Mouse (Mus musculus) stomach, embryonic 16.5 days (tissue): ENCODE data around the gene Ccdc182. TPM values are rescaled to one million over a fixed set of nuclear protein-coding genes. Genes with fewer than 3 reads are reported as not detected.

Experiments
- ATAC-seq: fragments of 200-750 bp; cut with Nextera tagmentation; 2 replicates; pipeline ENCODE4 v1.8.0; 2017; ENCODE audit warnings: moderate number of reproducible peaks, moderate TSS enrichment; ENCODE audit not compliant: insufficient read depth, low FRiP score
- H3K27ac ChIP-seq: fragments of 300-500 bp; sonication (generic); 2 replicates; pipeline ENCODE4 v1.5.1; 2014; ENCODE audit warnings: low read length
- H3K27me3 ChIP-seq: fragments of 300-500 bp; sonication (generic); 2 replicates; pipeline ENCODE4 v1.6.1; 2014; ENCODE audit warnings: low read length, control low read depth, mixed read lengths; ENCODE audit not compliant: control insufficient read depth, insufficient read depth
- H3K36me3 ChIP-seq: fragments of 300-500 bp; sonication (generic); 2 replicates; pipeline ENCODE4 v1.6.1; 2014; ENCODE audit warnings: low read length; ENCODE audit not compliant: control insufficient read depth, insufficient read depth
- H3K4me1 ChIP-seq: fragments of 300-500 bp; sonication (generic); 2 replicates; pipeline ENCODE4 v1.6.1; 2014; ENCODE audit warnings: low read length, control low read depth, mixed read lengths; ENCODE audit not compliant: control insufficient read depth, insufficient read depth
- H3K4me2 ChIP-seq: fragments of 300-500 bp; sonication (generic); 2 replicates; pipeline ENCODE4 v1.6.1; 2014; ENCODE audit warnings: low read depth, low read length, mixed read lengths
- H3K4me3 ChIP-seq: fragments of 300-500 bp; sonication (generic); replicated peaks from 2 replicates; pipeline ENCODE4 v1.5.1; 2014; ENCODE audit warnings: mild to moderate bottlenecking, low read length
- H3K9ac ChIP-seq: fragments of 300-500 bp; sonication (generic); 2 replicates; pipeline ENCODE4 v1.6.1; 2014; ENCODE audit warnings: low read length
- H3K9me3 ChIP-seq: fragments of 300-500 bp; sonication (generic); replicated peaks from 2 replicates; pipeline ENCODE4 v1.6.1; 2016; ENCODE audit warnings: low read length, control low read depth; ENCODE audit not compliant: control insufficient read depth
- WGBS: fragments of 180-500 bp; shearing (Covaris S2); extraction: QIAGEN DNeasy Blood & Tissue Kit; methylation state at CpG from one replicate; pipeline ENCODE4 v1.1.7; 2014; 5-methylcytosine and 5-hydroxymethylcytosine counted together
- polyA plus RNA-seq: library from polyadenylated mRNA; unstranded; fragments of >200 nt; fragmentation: Nextera tagmentation; extraction: Ambion mirVana; gene quantifications from 2 replicates; pipeline ENCODE4 v1.2.1, GENCODE M21; 2015

The Ccdc182 gene
- polyA plus RNA-seq, result not detected in 2 replicates

DNA sequence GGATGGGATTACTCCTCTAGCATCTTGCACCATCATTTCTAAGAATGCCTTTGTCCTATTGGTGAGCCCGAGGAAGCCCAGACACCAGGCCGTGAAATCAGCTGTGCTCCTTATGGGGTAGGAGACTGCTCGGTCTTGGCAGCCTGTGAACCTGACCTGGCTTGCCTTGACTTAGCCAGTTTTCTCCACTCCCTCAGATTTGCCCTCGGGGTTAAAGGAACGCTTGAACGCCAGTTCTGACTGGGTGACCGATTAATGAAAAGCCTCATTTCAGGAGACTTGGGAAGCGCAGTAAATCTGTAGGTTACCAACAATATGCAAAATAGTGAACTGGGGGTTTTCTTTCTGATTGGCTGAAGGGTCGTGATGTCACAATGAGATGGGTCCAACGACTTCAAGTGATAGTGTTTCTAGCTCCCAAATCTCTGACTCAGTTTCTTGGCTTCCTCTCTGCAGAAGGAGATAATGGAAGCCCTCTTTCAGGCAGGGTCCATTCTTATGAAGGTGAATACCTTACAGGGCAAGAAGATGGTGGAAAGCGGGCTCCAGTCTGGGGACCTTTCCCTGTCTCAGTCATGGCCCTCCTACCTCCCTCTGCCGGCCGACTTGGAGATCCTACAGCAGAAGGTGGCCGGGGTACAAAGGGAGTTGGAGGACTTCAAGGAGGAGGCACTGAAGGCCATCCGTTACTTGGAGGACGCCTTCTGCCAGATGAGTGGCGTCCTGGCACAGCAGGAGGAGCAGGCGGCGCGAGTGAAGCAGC, at the start of gene Ccdc182:
Gene Ccdc182 (plus strand): TSS at position 428 of the 763 bp plus-strand sequence.
- peak within 1 kb of the TSS; percentile 41; the same call in 1 of the 2 replicates for H3K9ac ChIP-seq
- no peak within 1 kb of the TSS for H3K27ac ChIP-seq
- H3K4me3 ChIP-seq, result peak within 1 kb of the TSS; percentile 17; the same call in 1 of the 2 replicates
- no peaks in the 10 kb centered on the region for H3K9me3 ChIP-seq
- 49% methylated on average over 20 of the region's 20 CpGs for WGBS
- 0 out of 2 replicates have a peak within 1 kb of the TSS, but pooled peaks have one; percentile 26 for H3K4me2 ChIP-seq
- no peak for ATAC-seq
- 0 out of 2 replicates have a peak, but pooled peaks cover 5% of the 10 kb centered on the region for H3K27me3 ChIP-seq
- no peaks in the 10 kb centered on the region; the same call in 1 of the 2 replicates for H3K4me1 ChIP-seq
- H3K36me3 ChIP-seq, result no peaks in the 10 kb centered on the region

DNA sequence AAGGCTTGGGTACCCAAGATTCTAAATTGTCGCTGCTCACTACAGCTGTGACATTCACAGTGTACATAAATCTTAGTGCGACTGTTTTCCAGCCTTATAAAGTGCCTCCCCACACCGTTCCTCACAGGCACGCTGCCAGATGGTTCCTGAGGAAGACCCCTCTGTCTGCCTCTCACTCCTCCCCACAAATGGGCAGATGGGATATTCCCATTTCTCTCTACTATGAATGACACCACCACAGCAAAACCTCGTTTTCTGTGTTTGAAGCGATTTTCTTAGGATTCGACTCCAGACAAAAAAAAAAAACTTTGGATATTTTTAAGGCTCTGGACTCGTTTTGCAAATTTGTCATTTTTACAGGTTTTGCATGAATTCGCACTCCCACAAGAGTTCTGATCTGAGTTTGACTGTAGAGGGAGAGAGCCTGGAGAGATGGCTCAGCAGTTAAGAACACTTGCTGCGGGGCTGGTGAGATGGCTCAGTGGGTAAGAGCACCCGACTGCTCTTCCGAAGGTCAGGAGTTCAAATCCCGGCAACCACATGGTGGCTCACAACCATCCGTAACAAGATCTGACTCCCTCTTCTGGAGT, 48.2 kb upstream of the Ccdc182 start:
- H3K4me3 ChIP-seq, result no peak overlapping the region
- H3K9me3 ChIP-seq, result no peaks in the 10 kb centered on the region
- no peaks in the 10 kb centered on the region for H3K27me3 ChIP-seq
- no peak for ATAC-seq
- no peaks in the 10 kb centered on the region for H3K36me3 ChIP-seq
- 74% methylated on average over 14 of the region's 14 CpGs for WGBS
- H3K4me1 ChIP-seq, result peaks cover 10% of the 10 kb centered on the region; the same call in 1 of the 2 replicates
- no peak overlapping the region for H3K9ac ChIP-seq
- H3K27ac ChIP-seq, result no peak overlapping the region
- H3K4me2 ChIP-seq, result no peak overlapping the region

DNA sequence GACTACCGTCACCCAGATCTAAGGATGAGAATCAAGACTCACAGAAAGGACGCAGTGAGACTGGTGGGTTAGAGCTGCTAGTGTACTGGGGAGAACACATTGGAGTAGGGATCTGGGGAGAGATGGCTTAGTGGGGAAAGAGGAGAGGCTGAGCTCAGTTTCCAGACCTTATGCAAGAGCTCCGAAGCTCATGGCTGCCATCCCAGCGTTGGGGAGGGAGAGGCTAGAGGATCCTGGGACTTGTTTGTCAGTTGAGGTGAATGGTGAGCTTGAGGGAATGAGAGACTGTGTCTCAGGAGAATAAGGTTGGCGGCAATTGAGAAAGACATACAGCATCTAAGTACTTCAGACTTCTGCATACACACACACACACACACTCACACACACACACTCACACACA, 45.2 kb upstream of the Ccdc182 start:
- ATAC-seq, result no peak
- H3K4me3 ChIP-seq, result no peak overlapping the region

DNA sequence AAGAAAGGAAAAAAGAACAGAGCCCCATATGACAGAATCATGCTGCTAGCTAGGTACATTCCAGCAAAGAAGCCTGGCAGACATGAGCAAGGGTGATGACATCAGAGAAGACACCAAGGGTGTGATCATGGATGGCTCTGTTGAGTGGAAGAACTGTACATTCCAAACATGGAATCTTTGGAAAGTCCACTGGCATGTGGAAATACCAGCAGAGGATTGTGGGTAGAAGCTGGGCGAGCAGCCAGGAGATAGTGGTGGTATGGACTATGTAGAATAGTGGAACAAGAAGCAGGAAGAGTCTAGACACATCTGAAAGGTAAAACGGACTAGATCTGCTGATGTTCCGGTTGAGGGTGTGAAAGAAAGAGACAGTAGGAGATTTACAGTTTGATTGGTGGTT, 43.3 kb upstream of the Ccdc182 start:
- Histone ChIP-seq H3K27me3 (no peaks in the 10 kb centered on the region), H3K4me3 (no peak overlapping the region), H3K9ac (no peak overlapping the region), H3K4me1 (peaks cover 13% of the 10 kb centered on the region), H3K27ac (no peak overlapping the region), H3K4me2 (no peak overlapping the region), H3K9me3 (no peaks in the 10 kb centered on the region), H3K36me3 (no peaks in the 10 kb centered on the region)
- ATAC-seq, result no peak
- WGBS, result 74% methylated on average over 3 of the region's 3 CpGs

More for the DNA sequence above, 45.2 kb upstream of the Ccdc182 start:
- Histone ChIP-seq H3K36me3 (no peaks in the 10 kb centered on the region), H3K27ac (no peak overlapping the region), H3K4me2 (no peak overlapping the region), H3K27me3 (no peaks in the 10 kb centered on the region), H3K9me3 (no peaks in the 10 kb centered on the region), H3K4me1 (peaks cover 13% of the 10 kb centered on the region), H3K9ac (no peak overlapping the region)
- 59% methylated on average over 5 of the region's 5 CpGs for WGBS

DNA sequence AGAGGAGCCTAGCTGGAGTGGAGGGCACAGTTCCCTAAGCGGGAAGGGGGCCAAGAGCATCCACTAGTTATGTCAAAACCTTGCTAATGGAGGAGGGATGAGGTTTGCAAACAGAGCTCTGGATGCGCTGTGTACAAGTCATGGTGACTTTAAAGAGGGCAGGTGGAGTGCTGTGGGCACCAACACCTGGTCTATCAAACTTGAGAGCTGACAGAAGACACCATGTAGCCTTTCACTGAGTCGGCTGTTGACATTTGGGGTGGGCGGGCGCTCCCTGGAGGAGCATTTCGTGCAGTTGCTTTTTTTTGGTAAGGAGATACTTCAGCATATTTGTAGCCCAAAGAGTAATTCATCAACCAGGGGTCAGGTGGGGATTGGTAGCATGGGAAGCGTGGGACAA, 42.6 kb upstream of the Ccdc182 start:
- H3K27me3 ChIP-seq, result no peaks in the 10 kb centered on the region
- no peaks in the 10 kb centered on the region for H3K36me3 ChIP-seq
- H3K4me1 ChIP-seq, result peaks cover 13% of the 10 kb centered on the region
- H3K4me3 ChIP-seq, result no peak overlapping the region
- no peak overlapping the region for H3K4me2 ChIP-seq
- no peak overlapping the region for H3K27ac ChIP-seq
- no peaks in the 10 kb centered on the region for H3K9me3 ChIP-seq
- H3K9ac ChIP-seq, result no peak overlapping the region
- ATAC-seq, result no peak
- 64% methylated on average over 7 of the region's 7 CpGs for WGBS

DNA sequence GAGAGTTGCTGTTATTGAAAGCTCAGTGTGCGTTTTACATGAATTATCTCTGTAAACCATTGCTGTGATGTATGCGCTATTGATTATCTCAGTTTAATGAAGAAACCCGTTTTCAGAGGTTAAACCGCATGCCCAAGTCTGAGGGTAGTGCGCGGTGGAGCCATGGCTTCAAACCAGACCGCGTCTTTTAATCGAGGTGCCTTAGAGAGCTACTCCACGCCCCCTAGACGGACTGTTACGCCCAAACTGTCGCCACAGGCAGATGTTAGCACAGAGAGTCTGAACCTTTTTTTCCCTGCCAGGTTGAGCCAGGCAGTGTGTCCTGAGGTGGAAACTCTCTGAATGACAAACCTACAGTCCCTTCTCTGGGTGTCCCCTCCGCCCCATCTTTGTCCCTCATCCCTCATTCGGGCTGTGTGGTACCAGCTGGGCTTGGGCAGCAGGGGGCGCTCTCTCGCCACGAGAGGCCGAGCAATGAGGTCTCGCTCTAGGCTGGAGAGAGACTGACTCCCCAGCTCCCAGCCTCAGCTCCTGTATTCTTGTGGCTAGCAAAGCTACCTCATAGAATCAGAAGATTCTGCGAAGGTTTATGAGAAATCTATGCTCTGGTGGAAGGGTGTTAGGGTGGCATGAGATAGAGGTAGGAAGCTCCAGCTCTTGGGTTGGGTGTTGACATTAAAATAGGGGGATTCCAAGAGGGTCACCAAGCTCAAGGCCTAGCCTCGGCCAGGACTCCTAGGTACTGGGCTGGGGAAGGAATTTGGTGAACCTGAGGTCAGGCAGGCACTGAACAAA, 41.7 kb upstream of the Ccdc182 start:
- no peaks in the 10 kb centered on the region for H3K9me3 ChIP-seq
- no peaks in the 10 kb centered on the region for H3K36me3 ChIP-seq
- H3K4me1 ChIP-seq, result peaks cover 13% of the 10 kb centered on the region
- H3K27me3 ChIP-seq, result no peaks in the 10 kb centered on the region
- ATAC-seq, result peak; percentile 79
- H3K27ac ChIP-seq, result no peak overlapping the region
- H3K4me2 ChIP-seq, result peak overlapping the region; percentile 46
- 13% methylated on average over 22 of the region's 22 CpGs for WGBS
- H3K4me3 ChIP-seq, result peak overlapping the region; percentile 12; the same call in 1 of the 2 replicates
- peak overlapping the region; percentile 21 for H3K9ac ChIP-seq

DNA sequence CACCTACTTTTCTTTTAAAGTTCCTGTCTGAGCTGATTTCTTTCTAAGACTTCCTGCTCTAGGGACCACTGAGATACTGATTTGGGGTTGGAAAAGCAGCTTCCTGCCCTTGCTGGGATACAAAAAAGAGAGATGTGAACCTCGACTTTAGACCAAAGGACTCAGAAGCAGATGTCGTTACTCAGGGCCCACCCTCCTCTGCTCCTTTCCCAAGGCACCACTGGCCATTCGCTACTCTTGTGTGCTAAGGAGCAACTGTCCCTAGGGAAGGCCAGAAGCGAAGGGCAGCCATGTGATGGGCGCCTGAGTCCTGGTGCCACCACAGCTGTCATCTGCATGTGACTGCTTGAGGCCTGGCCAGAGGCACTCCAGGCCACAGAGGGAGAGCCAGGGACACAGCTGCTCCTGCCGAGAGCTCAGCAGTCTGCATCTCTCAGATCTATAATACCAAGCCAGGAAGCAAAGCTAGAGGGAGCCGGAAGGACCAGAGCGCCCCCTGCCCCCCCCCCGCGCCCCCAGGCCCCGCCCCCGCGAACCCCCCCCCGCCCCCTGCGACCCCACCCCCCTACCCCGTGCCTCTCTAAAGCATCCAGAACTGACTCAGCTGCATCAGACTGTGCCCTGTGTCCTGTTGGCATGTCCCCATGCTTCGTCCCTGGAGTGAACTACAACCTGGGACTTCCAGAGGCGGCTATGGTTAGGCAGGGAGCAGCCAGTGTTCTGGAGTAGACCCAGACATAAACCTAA, 40.9 kb upstream of the Ccdc182 start:
- Histone ChIP-seq H3K4me1 (peaks cover 13% of the 10 kb centered on the region), H3K9ac (peak overlapping the region; percentile 21), H3K27ac (no peak overlapping the region), H3K36me3 (no peaks in the 10 kb centered on the region), H3K4me3 (no peak overlapping the region), H3K9me3 (no peaks in the 10 kb centered on the region), H3K4me2 (no peak overlapping the region), H3K27me3 (no peaks in the 10 kb centered on the region)
- WGBS, result 33% methylated on average over 16 of the region's 18 CpGs
- 0 out of 2 replicates have a peak, but pooled peaks have one; percentile 19 for ATAC-seq

DNA sequence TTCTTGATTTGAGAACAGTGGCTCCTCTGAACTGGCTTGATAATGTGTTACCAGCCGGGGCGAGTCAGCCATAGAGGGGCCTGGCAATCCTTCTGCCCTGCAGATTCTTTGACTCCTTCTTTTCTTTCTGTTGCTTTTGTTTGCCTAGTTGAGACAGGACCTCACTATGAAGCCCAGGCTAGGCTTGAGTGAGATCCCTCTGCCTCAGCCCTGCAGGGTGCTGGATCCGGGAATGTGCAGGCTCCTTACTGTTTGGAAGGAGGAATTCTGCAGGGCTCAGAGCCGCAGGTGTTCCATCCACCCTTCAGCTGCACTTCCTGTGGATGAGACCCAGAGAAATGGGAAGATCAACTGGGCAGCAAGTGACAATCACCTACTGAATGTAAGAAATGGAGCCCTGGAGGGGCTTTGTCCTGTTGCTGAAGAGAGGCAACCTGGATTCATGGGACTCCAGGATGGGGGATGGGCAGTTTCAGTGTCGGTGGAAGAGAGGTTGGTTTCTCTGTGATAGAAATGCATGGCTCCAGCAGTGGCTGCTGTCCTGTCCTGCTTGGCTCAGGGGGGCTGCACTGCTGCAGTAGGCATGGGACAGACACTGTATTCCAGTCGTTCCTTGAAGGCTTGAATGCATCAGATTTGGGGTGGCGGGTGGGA, 40.2 kb upstream of the Ccdc182 start:
- no peak overlapping the region for H3K4me3 ChIP-seq
- H3K4me2 ChIP-seq, result no peak overlapping the region
- ATAC-seq, result no peak
- no peaks in the 10 kb centered on the region for H3K36me3 ChIP-seq
- H3K9me3 ChIP-seq, result no peaks in the 10 kb centered on the region
- no peak overlapping the region for H3K9ac ChIP-seq
- H3K27ac ChIP-seq, result no peak overlapping the region
- no peaks in the 10 kb centered on the region for H3K27me3 ChIP-seq
- 56% methylated on average over 7 of the region's 7 CpGs for whole genome bisulfite sequencing
- peaks cover 13% of the 10 kb centered on the region for H3K4me1 ChIP-seq
